Mouse (Mus musculus) erythroblast, embryonic 14.5 days (primary cell): ENCODE data around the gene Keap1.

Experiments used
- GATA1 ChIP-seq: IDR thresholded peaks from 2 replicates; pipeline ENCODE4 v1.6.1; 2012; ENCODE audit warnings: low read length, inconsistent platforms, mixed read lengths
- TAL1 ChIP-seq: IDR thresholded peaks from 3 replicates; pipeline ENCODE4 v1.6.1; 2012; ENCODE audit warnings: low read length, inconsistent platforms, mixed read lengths

DNA sequence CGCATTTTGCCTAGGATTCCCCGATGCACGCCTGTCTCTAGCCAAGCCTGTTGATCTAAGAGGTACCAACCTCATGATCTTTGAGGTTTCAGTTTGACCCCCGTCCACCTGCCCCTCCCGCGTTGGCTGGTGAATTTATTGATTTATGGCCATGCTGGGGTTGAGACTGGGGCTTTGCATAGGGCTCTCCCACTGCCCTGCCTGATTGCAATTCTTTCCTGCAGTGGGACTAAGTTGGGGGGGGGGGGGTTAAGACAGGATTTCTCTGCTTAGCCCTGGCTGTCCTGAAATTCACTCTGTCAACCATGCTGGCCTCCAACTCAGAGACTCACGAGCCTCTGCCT lies 13.8 kb downstream of the Keap1 start:
- TF ChIP-seq TAL1 (no peak), GATA1 (no peak)
